Mouse (Mus musculus) left cerebral cortex, postnatal 36 days (tissue): Measurements from ENCODE around the gene Cnih1. TPM values are rescaled to one million over a fixed set of nuclear protein-coding genes. Genes with fewer than 3 reads are reported as not detected.

Source experiments
- DNase-seq, 2 experiments: peaks; one replicate each; pipeline ENCODE4 v3.0.0; 2021 to 2022; ENCODE audit warnings: low spot score in 2 of 2, mixed read lengths in 1 of 2
- intact Hi-C: fragments of 180-260 bp; cut with DNase I; formaldehyde crosslinking; loops from one replicate; pipeline ENCODE4 v1.15.1; 2025
- total RNA-seq, 2 experiments: library from RNA; stranded (reverse); gene quantifications; 2 replicates each; pipeline ENCODE4 v1.2.3; 2021

Gene Cnih1
- total RNA-seq, 2 experiments from 2014 or later = 72.9 to 85.2 TPM

DNA sequence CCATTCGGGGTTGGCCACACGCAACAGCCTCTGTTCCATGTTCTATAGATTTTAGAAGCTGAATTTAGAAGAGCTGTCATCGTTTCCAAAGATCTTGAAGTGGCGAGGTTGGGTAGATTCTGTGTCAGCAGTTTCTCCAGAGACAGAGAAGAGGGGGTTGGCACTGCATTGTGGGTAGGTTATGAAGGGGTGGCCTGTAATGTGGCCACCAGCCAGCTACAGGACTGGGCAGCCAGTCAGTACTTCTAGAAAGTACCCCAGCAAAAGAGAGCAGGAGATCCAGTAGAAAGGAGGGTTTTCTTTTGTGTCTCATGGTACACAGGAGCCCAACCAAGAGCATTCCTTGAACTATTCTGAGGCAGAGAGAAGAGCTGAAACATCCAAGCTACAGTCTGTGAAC, 51.8 kb downstream of the Cnih1 start:
- no peak for DNase-seq
- intact Hi-C loops = no loop called here

DNA sequence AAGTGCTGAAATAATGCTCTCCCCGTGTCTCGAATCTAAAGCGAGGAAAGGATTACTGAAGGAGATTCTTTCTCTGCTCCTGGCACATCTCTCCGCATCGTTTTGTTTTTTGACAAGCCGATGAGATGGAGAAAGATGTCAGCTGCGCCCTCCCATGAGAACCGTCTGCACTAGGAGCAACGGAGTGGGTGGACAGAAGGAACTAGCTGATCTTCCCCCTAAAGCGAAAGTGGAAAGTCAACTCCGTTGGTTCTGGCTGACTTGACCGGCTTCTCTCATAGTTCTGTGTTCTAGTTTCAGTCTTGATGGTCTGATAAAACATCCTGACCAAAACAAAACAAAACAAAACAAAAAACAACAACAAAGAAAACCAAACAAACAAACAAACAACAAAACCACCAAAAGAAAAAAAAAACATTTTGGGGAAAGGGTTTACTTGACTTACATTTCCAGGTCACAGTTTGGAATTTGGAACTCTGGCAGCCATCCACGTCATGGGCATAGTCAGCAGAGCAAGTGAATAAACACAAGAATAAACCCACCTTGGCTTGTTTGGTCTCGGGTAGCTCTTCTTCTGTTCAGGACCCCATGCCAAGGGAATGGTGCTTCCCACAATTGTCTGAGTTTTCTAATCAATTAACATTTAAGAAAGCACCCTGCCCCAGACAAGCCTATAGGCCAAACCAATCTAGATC, 53.3 kb downstream of the Cnih1 start:
- DNase-seq = no peak
- intact Hi-C loops = no loop called here

DNA sequence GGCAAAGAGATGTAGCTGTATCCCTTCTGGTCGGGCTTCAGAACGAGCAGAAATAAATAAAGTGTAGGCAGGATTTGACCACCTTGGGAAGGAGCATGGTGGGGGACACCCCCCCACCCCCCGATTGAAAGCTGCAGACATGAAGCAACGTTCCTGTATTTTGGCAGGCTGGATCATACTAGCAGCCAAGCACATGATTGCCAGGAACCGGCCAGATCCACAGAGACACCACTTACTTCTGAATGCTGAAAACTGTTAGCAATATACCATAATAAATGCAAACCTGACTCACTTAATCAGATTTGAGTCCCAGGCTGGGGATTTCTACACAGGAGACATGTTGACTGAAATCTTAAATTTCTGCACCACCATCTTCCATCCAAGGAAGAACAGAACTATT, 53.9 kb downstream of the Cnih1 start:
- intact Hi-C loops = no loop called here
- DNase-seq = no peak

DNA sequence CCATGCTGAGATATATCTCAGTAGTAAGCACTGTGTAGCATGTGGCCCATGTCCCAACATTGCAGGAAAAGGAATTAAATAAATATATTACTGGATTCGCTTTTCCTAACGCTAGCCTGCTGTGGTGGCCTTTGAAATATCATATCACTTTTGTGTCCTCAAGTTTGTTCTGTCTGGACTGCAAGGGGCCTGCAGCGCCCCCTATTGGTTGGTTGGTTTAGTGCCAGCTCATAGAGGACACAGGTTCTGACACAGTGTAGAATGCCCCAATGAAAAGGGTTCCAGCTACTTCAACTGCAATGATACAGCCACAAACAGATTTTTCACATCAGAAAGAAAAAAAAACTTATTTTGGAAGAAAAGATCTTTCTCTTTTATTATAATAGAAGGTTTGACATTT, 62.5 kb downstream of the Cnih1 start:
- intact Hi-C loops = loop anchor here (10.0 kb wide), 1 partner anchor 851 kb away; no protein-coding TSS in a partner anchor
- no peak for DNase-seq

Other genes with a start within 250 kb of the Cnih1 start
- 1 to 10 TPM in 1 of 2 experiments, under 1 TPM in 1; 0.89 to 2.7 TPM for gene Cdkn3, start 27.9 kb downstream of the Cnih1 start, total RNA-seq
- 100 to 1,000 TPM; 133 to 145 TPM for gene Gmfb, start 33.8 kb upstream of the Cnih1 start, total RNA-seq
- gene Cgrrf1, start 43.7 kb upstream of the Cnih1 start, total RNA-seq = 10 to 100 TPM; 34.5 to 36.3 TPM
- gene Samd4, start 94.4 kb upstream of the Cnih1 start, total RNA-seq = 10 to 100 TPM; 25.8 to 27.2 TPM